Mouse (Mus musculus): ENCODE data around the gene Grhl1. TPM values are rescaled to one million over a fixed set of nuclear protein-coding genes. Genes with fewer than 3 reads are reported as not detected.

Grhl1 gene
- polyA plus RNA-seq, 1 experiment = 1.6 TPM

GRCm38 (mm10) chr12:24572421-24573274, 565 bp downstream of the Grhl1 start:
- Histone ChIP-seq H3K4me1 (replicated peaks; ENCODE audit: control insufficient read depth, insufficient read depth, low read length) (no peaks in the 10 kb centered on the region; the same call in 1 of the 2 replicates), H3K36me3 (ENCODE audit: control insufficient read depth, insufficient read depth, low read length) (no peaks in the 10 kb centered on the region), H3K27ac (ENCODE audit: control insufficient read depth, insufficient read depth, low read length) (no peak overlapping the region), H3K27me3 (ENCODE audit: control insufficient read depth, insufficient read depth, low read length) (no peaks in the 10 kb centered on the region), H3K4me3 (ENCODE audit: control insufficient read depth, insufficient read depth, low read length) (peak overlapping the region; percentile 62)
- no peak for TF ChIP-seq CTCF (IDR thresholded peaks at IDR 0.05; ENCODE audit: borderline replicate concordance, control insufficient read depth, extremely low read depth, insufficient read depth, low read length, poor library complexity)
- TF ChIP-seq POLR2A (IDR thresholded peaks at IDR 0.05; ENCODE audit: control insufficient read depth, extremely low read depth, insufficient read depth, low read length, poor library complexity) = no peak
- no peak for DNase-seq
- 7% methylated on average over 48 of the region's 48 CpGs for WGBS

- DNase-seq = no peak
- no peaks in the 10 kb centered on the region for H3K36me3 ChIP-seq (ENCODE audit: control insufficient read depth, insufficient read depth, low read length)
- WGBS = 83% methylated on average over 3 of the region's 3 CpGs
- H3K4me3 ChIP-seq (ENCODE audit: control insufficient read depth, insufficient read depth, low read length) = no peak overlapping the region
- TF ChIP-seq CTCF (IDR thresholded peaks at IDR 0.05; ENCODE audit: borderline replicate concordance, control insufficient read depth, extremely low read depth, insufficient read depth, low read length, poor library complexity) (no peak), POLR2A (IDR thresholded peaks at IDR 0.05; ENCODE audit: control insufficient read depth, extremely low read depth, insufficient read depth, low read length, poor library complexity) (no peak)
- no peaks in the 10 kb centered on the region; the same call in 1 of the 2 replicates for H3K4me1 ChIP-seq (replicated peaks; ENCODE audit: control insufficient read depth, insufficient read depth, low read length)
- no peak overlapping the region for H3K27ac ChIP-seq (ENCODE audit: control insufficient read depth, insufficient read depth, low read length)
- H3K27me3 ChIP-seq (ENCODE audit: control insufficient read depth, insufficient read depth, low read length) = no peaks in the 10 kb centered on the region
Measured at GRCm38 (mm10) chr12:24573275-24573580, 1.1 kb downstream of the Grhl1 start.

- Histone ChIP-seq H3K4me1 (replicated peaks; ENCODE audit: control insufficient read depth, insufficient read depth, low read length) (no peaks in the 10 kb centered on the region; the same call in 1 of the 2 replicates), H3K27me3 (ENCODE audit: control insufficient read depth, insufficient read depth, low read length) (no peaks in the 10 kb centered on the region), H3K27ac (ENCODE audit: control insufficient read depth, insufficient read depth, low read length) (no peak overlapping the region), H3K4me3 (ENCODE audit: control insufficient read depth, insufficient read depth, low read length) (no peak overlapping the region), H3K36me3 (ENCODE audit: control insufficient read depth, insufficient read depth, low read length) (no peaks in the 10 kb centered on the region)
- WGBS = 72% methylated on average over 7 of the region's 7 CpGs
- DNase-seq = no peak
- no peak for TF ChIP-seq POLR2A (IDR thresholded peaks at IDR 0.05; ENCODE audit: control insufficient read depth, extremely low read depth, insufficient read depth, low read length, poor library complexity)
- TF ChIP-seq CTCF (IDR thresholded peaks at IDR 0.05; ENCODE audit: borderline replicate concordance, control insufficient read depth, extremely low read depth, insufficient read depth, low read length, poor library complexity) = no peak
Measured at GRCm38 (mm10) chr12:24574870-24575269, 2.8 kb downstream of the Grhl1 start.

GRCm38 (mm10) chr12:24580452-24580851, 8.4 kb downstream of the Grhl1 start:
- Histone ChIP-seq H3K36me3 (ENCODE audit: control insufficient read depth, insufficient read depth, low read length) (no peaks in the 10 kb centered on the region), H3K4me1 (replicated peaks; ENCODE audit: control insufficient read depth, insufficient read depth, low read length) (no peaks in the 10 kb centered on the region), H3K27me3 (ENCODE audit: control insufficient read depth, insufficient read depth, low read length) (no peaks in the 10 kb centered on the region), H3K4me3 (ENCODE audit: control insufficient read depth, insufficient read depth, low read length) (no peak overlapping the region), H3K27ac (ENCODE audit: control insufficient read depth, insufficient read depth, low read length) (no peak overlapping the region)
- no peak for TF ChIP-seq POLR2A (IDR thresholded peaks at IDR 0.05; ENCODE audit: control insufficient read depth, extremely low read depth, insufficient read depth, low read length, poor library complexity)
- no peak for TF ChIP-seq CTCF (IDR thresholded peaks at IDR 0.05; ENCODE audit: borderline replicate concordance, control insufficient read depth, extremely low read depth, insufficient read depth, low read length, poor library complexity)
- 97% methylated on average over 1 of the region's 1 CpGs for WGBS
- DNase-seq = no peak

GRCm38 (mm10) chr12:24580996-24581683, 9.1 kb downstream of the Grhl1 start:
- Histone ChIP-seq H3K4me3 (ENCODE audit: control insufficient read depth, insufficient read depth, low read length) (no peak overlapping the region), H3K36me3 (ENCODE audit: control insufficient read depth, insufficient read depth, low read length) (no peaks in the 10 kb centered on the region), H3K4me1 (replicated peaks; ENCODE audit: control insufficient read depth, insufficient read depth, low read length) (no peaks in the 10 kb centered on the region), H3K27ac (ENCODE audit: control insufficient read depth, insufficient read depth, low read length) (no peak overlapping the region), H3K27me3 (ENCODE audit: control insufficient read depth, insufficient read depth, low read length) (no peaks in the 10 kb centered on the region)
- DNase-seq = no peak
- no peak for TF ChIP-seq POLR2A (IDR thresholded peaks at IDR 0.05; ENCODE audit: control insufficient read depth, extremely low read depth, insufficient read depth, low read length, poor library complexity)
- no peak for TF ChIP-seq CTCF (IDR thresholded peaks at IDR 0.05; ENCODE audit: borderline replicate concordance, control insufficient read depth, extremely low read depth, insufficient read depth, low read length, poor library complexity)
- WGBS = 93% methylated on average over 14 of the region's 14 CpGs

- H3K27me3 ChIP-seq (ENCODE audit: control insufficient read depth, insufficient read depth, low read length) = no peaks in the 10 kb centered on the region
- no peaks in the 10 kb centered on the region for H3K36me3 ChIP-seq (ENCODE audit: control insufficient read depth, insufficient read depth, low read length)
- 95% methylated on average over 3 of the region's 3 CpGs for WGBS
- H3K4me1 ChIP-seq (replicated peaks; ENCODE audit: control insufficient read depth, insufficient read depth, low read length) = no peaks in the 10 kb centered on the region
- TF ChIP-seq POLR2A (IDR thresholded peaks at IDR 0.05; ENCODE audit: control insufficient read depth, extremely low read depth, insufficient read depth, low read length, poor library complexity) (no peak), CTCF (IDR thresholded peaks at IDR 0.05; ENCODE audit: borderline replicate concordance, control insufficient read depth, extremely low read depth, insufficient read depth, low read length, poor library complexity) (no peak)
- H3K27ac ChIP-seq (ENCODE audit: control insufficient read depth, insufficient read depth, low read length) = no peak overlapping the region
- DNase-seq = no peak
- H3K4me3 ChIP-seq (ENCODE audit: control insufficient read depth, insufficient read depth, low read length) = no peak overlapping the region
Measured at GRCm38 (mm10) chr12:24583653-24584052, 11.6 kb downstream of the Grhl1 start.
